Mouse (Mus musculus) kidney, adult 11 months (tissue): ENCODE data around the gene Olfr117.
"Not testable (repeated sequence)": the region's sequence is repeated elsewhere in the genome, so short reads cannot be mapped to it uniquely, and the experiment has no call there.

ENCODE experiments used
- DNase-seq: peaks from one replicate; pipeline ENCODE4 v3.0.0; 2022

Gene Olfr117

DNA sequence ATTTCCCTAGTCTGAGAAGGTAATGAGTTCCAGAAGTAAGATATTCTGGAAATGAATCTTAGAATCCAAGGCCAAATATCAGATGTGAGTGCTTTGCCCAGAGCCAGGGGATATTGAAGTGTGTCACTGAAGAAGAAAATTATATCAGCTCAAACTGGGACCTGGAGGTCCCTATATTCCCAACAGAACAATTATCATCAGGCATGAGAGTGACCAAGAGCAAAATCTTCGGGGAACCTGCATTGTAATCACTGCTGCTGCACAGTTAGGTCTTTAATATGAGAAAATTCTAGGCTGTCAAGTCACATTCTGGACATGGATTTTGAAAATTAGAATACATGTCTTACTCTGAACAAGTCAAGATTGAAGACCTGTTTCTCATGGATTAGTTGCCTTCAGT is at the start of gene Olfr117:
Olfr117 (minus strand) TSS at position 101 of the 400 bp plus-strand sequence.
- no peak for DNase-seq

DNA sequence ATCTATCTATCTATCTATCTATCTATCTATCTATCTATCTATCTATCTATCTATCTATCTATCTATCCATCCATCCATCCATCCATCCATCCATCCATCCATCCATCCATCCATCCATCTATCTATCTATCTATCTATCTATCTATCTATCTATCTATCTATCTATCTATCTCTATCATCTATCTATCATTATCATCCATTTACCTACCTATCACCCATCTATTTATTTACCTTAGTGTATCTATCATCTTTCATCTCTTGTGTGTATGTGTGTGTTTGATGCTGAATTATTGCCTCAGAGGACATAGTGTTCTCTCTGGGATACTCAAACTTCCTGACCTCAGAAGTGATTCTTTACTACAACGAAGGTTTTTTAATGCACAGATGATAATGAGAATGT is 32.7 kb upstream of the Olfr117 start, which contains the start of gene Olfr119:
Olfr119 (plus strand) TSS at position 301 of the 400 bp plus-strand sequence.
- not testable (repeated sequence) for DNase-seq

DNA sequence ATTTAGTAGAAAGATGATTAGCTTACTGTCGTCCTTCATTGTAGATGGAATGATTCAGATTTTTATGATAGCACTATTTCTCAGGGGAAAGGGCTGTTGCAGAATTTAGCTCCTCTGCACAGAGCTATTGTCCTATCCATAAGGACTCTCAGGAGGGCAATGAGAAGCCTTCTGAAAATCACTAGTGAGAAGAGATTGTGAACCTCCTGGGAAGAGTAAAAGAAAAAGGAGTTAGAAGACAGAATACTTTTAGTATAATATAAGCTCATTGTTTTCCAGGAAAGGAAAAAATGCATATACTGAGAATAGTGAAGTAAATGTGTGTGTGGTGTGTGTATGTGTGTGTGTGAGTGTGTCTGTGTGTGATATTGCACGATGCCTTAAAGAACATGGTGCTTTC is 3.1 kb upstream of the Olfr117 start, which contains the start of gene Olfr118:
Olfr118 (plus strand) TSS at position 301 of the 400 bp plus-strand sequence.
- DNase-seq, result no peak

DNA sequence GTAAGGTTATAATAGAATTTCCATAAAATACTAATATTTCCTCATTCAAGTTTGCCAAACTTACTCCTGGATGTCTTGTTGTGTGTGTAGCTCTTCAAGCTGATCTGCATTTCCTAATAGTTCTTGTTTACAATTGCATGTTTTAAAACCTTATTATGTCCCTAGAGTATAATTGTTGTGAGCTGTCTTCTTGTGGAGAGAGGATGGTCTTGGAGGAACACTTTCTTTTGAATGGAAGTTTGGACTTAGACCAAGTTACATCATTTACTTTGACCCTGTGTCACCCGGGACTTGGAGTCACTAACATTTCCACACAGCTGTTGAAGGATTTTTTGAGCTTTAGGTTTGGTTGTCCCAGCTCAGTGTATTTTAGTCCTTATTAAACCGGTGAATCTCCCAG is 36.6 kb downstream of the Olfr117 start, which contains the start of the genes Olfr115 and Olfr116:
Olfr115 (minus strand) TSS at position 101 of the 400 bp plus-strand sequence.
Olfr116 (minus strand) TSS at position 191 of the 400 bp plus-strand sequence.
- no peak for DNase-seq
